Mouse (Mus musculus): ENCODE results near the gene Dusp13. TPM values are rescaled to one million over a fixed set of nuclear protein-coding genes. Genes with fewer than 3 reads are reported as not detected.

The Dusp13 gene
- polyA plus RNA-seq, 1 experiment from 2014 or later = not detected

DNA sequence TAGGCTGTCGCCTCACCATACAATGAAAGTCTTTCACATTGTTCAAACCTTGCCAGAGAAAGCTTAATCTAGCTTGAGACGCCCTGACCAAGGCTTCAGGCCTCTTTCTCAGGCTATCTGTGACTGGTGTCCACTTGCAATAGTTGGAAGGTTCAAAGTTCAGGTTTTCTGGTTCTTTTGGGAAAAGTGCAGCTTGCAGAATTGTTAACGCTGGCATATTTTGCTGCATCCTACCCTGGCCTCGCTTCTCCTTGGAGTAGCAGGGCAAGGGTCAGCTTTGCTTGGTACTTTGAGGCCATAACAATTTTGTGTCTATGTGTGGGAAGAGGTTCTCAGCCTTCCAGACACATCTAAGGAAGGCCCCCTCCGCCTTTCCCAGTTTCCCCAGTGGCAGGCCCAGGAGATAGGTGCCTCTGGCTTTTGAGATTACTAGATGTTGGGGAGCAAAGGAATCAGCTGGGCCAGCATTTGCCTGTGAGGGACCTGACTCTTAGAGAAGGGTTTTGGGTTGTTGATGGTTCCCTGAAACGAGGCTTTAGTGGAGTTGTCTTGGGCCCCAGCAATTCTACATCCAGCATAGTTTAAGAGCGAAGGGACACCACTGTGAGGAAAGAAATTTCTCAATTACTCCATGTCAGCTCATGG lies 54.7 kb downstream of the Dusp13 start:
- Histone ChIP-seq H3K9me3 (replicated peaks) (no peaks in the 10 kb centered on the region), H3K4me3 (no peak overlapping the region), H3K4me1 (replicated peaks) (no peaks in the 10 kb centered on the region), H3K27ac (no peak overlapping the region), H3K36me3 (no peaks in the 10 kb centered on the region), H3K9ac (no peak overlapping the region), H3K27me3 (no peaks in the 10 kb centered on the region), H3K4me2 (no peak overlapping the region)
- no peak for ATAC-seq (replicated peaks; ENCODE audit: insufficient number of reproducible peaks, insufficient read depth, low FRiP score, low read depth)
- 82% methylated on average over 7 of the region's 7 CpGs for WGBS

GRCm38 (mm10) chr14:21695020-21695419 lies 56.0 kb downstream of the Dusp13 start:
- no peak overlapping the region for H3K27ac ChIP-seq
- 67% methylated on average over 6 of the region's 6 CpGs for WGBS
- no peak overlapping the region for H3K4me3 ChIP-seq
- H3K27me3 ChIP-seq = no peaks in the 10 kb centered on the region
- no peak overlapping the region for H3K4me2 ChIP-seq
- no peaks in the 10 kb centered on the region for H3K9me3 ChIP-seq (replicated peaks)
- ATAC-seq (replicated peaks; ENCODE audit: insufficient number of reproducible peaks, insufficient read depth, low FRiP score, low read depth) = no peak
- H3K4me1 ChIP-seq (replicated peaks) = no peaks in the 10 kb centered on the region
- H3K9ac ChIP-seq = no peak overlapping the region
- H3K36me3 ChIP-seq = no peaks in the 10 kb centered on the region

GRCm38 (mm10) chr14:21691070-21691469 lies 59.9 kb downstream of the Dusp13 start:
- ATAC-seq (replicated peaks; ENCODE audit: insufficient number of reproducible peaks, insufficient read depth, low FRiP score, low read depth) = no peak
- peaks cover 9% of the 10 kb centered on the region for H3K4me1 ChIP-seq (replicated peaks)
- 79% methylated on average over 3 of the region's 3 CpGs for WGBS

GRCm38 (mm10) chr14:21686376-21687279 lies 64.4 kb downstream of the Dusp13 start:
- H3K9me3 ChIP-seq (replicated peaks) = no peaks in the 10 kb centered on the region
- WGBS = 12% methylated on average over 48 of the region's 49 CpGs
- peak overlapping the region; percentile 38; the same call in 1 of the 2 replicates for H3K9ac ChIP-seq
- H3K4me1 ChIP-seq (replicated peaks) = peaks cover 25% of the 10 kb centered on the region
- H3K27ac ChIP-seq = no peak overlapping the region
- peak overlapping the region; percentile 74 for H3K4me2 ChIP-seq
- H3K27me3 ChIP-seq = peaks cover 9% of the 10 kb centered on the region
- no peaks in the 10 kb centered on the region for H3K36me3 ChIP-seq
- H3K4me3 ChIP-seq = peak overlapping the region; percentile 41
- peak; percentile 53 for ATAC-seq (replicated peaks; ENCODE audit: insufficient number of reproducible peaks, insufficient read depth, low FRiP score, low read depth)

More at GRCm38 (mm10) chr14:21691070-21691469, 59.9 kb downstream of the Dusp13 start:
- H3K27ac ChIP-seq = no peak overlapping the region
- no peak overlapping the region for H3K4me3 ChIP-seq
- no peaks in the 10 kb centered on the region for H3K36me3 ChIP-seq
- H3K9ac ChIP-seq = no peak overlapping the region
- no peak overlapping the region for H3K4me2 ChIP-seq
- H3K27me3 ChIP-seq = peaks cover 6% of the 10 kb centered on the region
- H3K9me3 ChIP-seq (replicated peaks) = no peaks in the 10 kb centered on the region

DNA sequence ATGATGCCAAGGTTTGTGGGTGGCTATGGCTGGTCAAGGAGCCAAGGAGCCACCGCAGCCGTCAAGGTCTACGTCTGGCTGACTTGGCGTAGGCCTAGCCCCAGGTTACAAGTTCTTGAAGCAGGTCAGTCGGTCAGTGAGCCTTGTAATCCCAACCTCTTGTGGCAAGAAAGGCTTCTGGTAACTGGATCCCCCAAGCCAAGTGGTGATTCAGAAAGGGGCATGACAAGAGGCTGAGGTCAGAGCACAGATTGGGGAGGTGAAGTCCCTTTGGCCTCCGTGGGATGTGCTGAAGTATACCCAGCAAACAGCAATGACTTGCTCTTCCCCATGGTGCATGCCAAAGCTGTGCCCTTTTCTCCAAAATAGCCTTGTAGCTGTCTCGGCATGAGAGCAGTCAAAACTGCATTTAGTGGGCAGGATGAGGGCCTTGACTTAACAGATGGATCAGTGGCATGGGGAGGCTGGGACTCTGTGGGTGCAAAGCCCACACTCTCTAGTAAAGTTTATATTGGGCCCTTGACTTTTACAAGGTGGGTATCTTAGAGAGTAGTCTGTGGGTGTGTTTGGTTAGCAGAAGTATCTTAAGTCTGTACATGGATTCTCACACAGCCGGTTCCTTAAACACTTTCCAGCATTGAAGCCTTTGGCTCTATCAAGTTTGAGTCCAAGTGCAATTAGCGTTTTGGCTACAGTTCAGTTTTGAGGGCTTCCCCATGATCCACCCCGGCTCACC lies 65.4 kb downstream of the Dusp13 start:
- Histone ChIP-seq H3K4me2 (no peak overlapping the region), H3K9me3 (replicated peaks) (no peaks in the 10 kb centered on the region), H3K27ac (no peak overlapping the region), H3K9ac (no peak overlapping the region), H3K4me1 (replicated peaks) (peaks cover 25% of the 10 kb centered on the region), H3K4me3 (no peak overlapping the region), H3K27me3 (peaks cover 9% of the 10 kb centered on the region), H3K36me3 (no peaks in the 10 kb centered on the region)
- 84% methylated on average over 10 of the region's 10 CpGs for WGBS
- no peak for ATAC-seq (replicated peaks; ENCODE audit: insufficient number of reproducible peaks, insufficient read depth, low FRiP score, low read depth)

- H3K27me3 ChIP-seq = peaks cover 9% of the 10 kb centered on the region
- H3K9ac ChIP-seq = no peak overlapping the region
- peaks cover 39% of the 10 kb centered on the region for H3K4me1 ChIP-seq (replicated peaks)
- no peaks in the 10 kb centered on the region for H3K36me3 ChIP-seq
- no peak overlapping the region for H3K27ac ChIP-seq
- WGBS = 61% methylated on average over 4 of the region's 4 CpGs
- no peak overlapping the region for H3K4me2 ChIP-seq
- no peak overlapping the region for H3K4me3 ChIP-seq
- no peaks in the 10 kb centered on the region for H3K9me3 ChIP-seq (replicated peaks)
- no peak for ATAC-seq (replicated peaks; ENCODE audit: insufficient number of reproducible peaks, insufficient read depth, low FRiP score, low read depth)
These were observed 67.1 kb downstream of the Dusp13 start for GRCm38 (mm10) chr14:21683834-21684233.

Other genes with a start within 250 kb of the Dusp13 start
- gene Dupd1, start 36.6 kb downstream of the Dusp13 start, polyA plus RNA-seq (2015; fragmentation: Nextera tagmentation; extraction: Ambion mirVana) = 0.14 and 0.32 TPM in 2 replicates
- gene Samd8, start 650 bp downstream of the Dusp13 start, polyA plus RNA-seq (2015; fragmentation: Nextera tagmentation; extraction: Ambion mirVana) = 7.7 and 8.9 TPM in 2 replicates
- gene Vdac2, start 74.1 kb upstream of the Dusp13 start, polyA plus RNA-seq (2015; fragmentation: Nextera tagmentation; extraction: Ambion mirVana) = 435 and 491 TPM in 2 replicates
- 35.1 and 38.1 TPM in 2 replicates for gene Comtd1, start 97.8 kb upstream of the Dusp13 start, polyA plus RNA-seq (2015; fragmentation: Nextera tagmentation; extraction: Ambion mirVana)
- gene Zfp503, start 238.4 kb upstream of the Dusp13 start, polyA plus RNA-seq (2015; fragmentation: Nextera tagmentation; extraction: Ambion mirVana) = 3.0 and 5.4 TPM in 2 replicates